Mouse (Mus musculus) heart, postnatal 0 days (tissue): ENCODE measurements around the gene Isg20. TPM values are rescaled to one million over a fixed set of nuclear protein-coding genes. Genes with fewer than 3 reads are reported as not detected.

ENCODE experiments used
- ATAC-seq: fragments of 200-750 bp; cut with Nextera tagmentation; 2 replicates; pipeline ENCODE4 v1.8.0; 2017; ENCODE audit warnings: low read depth, moderate number of reproducible peaks, moderate library complexity; ENCODE audit not compliant: insufficient read depth
- DNase-seq: peaks from one replicate; pipeline ENCODE4 v3.0.0-alpha.2; 2016; ENCODE audit warnings: low spot score
- H3K27ac ChIP-seq: fragments of 300-500 bp; sonication (generic); 2 replicates; pipeline ENCODE4 v1.5.1; 2014; ENCODE audit warnings: low read depth, mild to moderate bottlenecking
- H3K27me3 ChIP-seq: fragments of 300-500 bp; sonication (generic); 2 replicates; pipeline ENCODE4 v1.6.1; 2014; ENCODE audit warnings: low read length, mixed read lengths; ENCODE audit not compliant: control insufficient read depth, insufficient read depth
- H3K36me3 ChIP-seq: fragments of 300-500 bp; sonication (generic); replicated peaks from 2 replicates; pipeline ENCODE4 v1.6.1; 2014; ENCODE audit warnings: low read length, mixed read lengths; ENCODE audit not compliant: control insufficient read depth, insufficient read depth
- H3K4me1 ChIP-seq: fragments of 300-500 bp; sonication (generic); 2 replicates; pipeline ENCODE4 v1.6.1; 2014; ENCODE audit warnings: antibody characterized with exemption; ENCODE audit not compliant: control insufficient read depth, insufficient read depth
- H3K4me2 ChIP-seq: fragments of 300-500 bp; sonication (generic); 2 replicates; pipeline ENCODE4 v1.6.1; 2014; ENCODE audit warnings: low read depth, mild to moderate bottlenecking, low read length, moderate library complexity
- H3K4me3 ChIP-seq: fragments of 300-500 bp; sonication (generic); 2 replicates; pipeline ENCODE4 v1.5.1; 2014; ENCODE audit warnings: low read depth, low read length
- H3K9ac ChIP-seq: fragments of 300-500 bp; sonication (generic); replicated peaks from 2 replicates; pipeline ENCODE4 v1.6.1; 2014; ENCODE audit warnings: low read depth, low read length, mixed read lengths
- H3K9me3 ChIP-seq: fragments of 300-500 bp; sonication (generic); replicated peaks from 2 replicates; pipeline ENCODE4 v1.6.1; 2016; ENCODE audit warnings: low read length; ENCODE audit not compliant: control insufficient read depth
- CTCF ChIP-seq: IDR thresholded peaks from 2 replicates; pipeline ENCODE4 v1.5.1; 2016; ENCODE audit warnings: antibody characterized with exemption, control low read depth, low read depth
- EP300 ChIP-seq: IDR thresholded peaks from 2 replicates; pipeline ENCODE4 v1.6.1; 2016; ENCODE audit warnings: antibody characterized with exemption, low read depth
- WGBS: fragments of 180-500 bp; shearing (Covaris S2); extraction: QIAGEN DNeasy Blood & Tissue Kit; methylation state at CpG from one replicate; pipeline ENCODE4 v1.1.7; 2014; 5-methylcytosine and 5-hydroxymethylcytosine counted together
- polyA plus RNA-seq: library from polyadenylated mRNA; unstranded; fragments of >200 nt; fragmentation: Nextera tagmentation; extraction: Ambion mirVana; gene quantifications from 2 replicates; pipeline ENCODE4 v1.2.1, GENCODE M21; 2015
- total RNA-seq: library from RNA; depleted of rRNA; stranded (reverse); fragments of >200 nt; gene quantifications from 2 replicates; pipeline ENCODE4 v1.2.3, GENCODE M21; 2014; ENCODE audit warnings: low replicate concordance

Isg20 gene
- total and polyA plus RNA-seq, 2 experiments from 2014 or later, result 0.31 to 5.2 TPM

DNA sequence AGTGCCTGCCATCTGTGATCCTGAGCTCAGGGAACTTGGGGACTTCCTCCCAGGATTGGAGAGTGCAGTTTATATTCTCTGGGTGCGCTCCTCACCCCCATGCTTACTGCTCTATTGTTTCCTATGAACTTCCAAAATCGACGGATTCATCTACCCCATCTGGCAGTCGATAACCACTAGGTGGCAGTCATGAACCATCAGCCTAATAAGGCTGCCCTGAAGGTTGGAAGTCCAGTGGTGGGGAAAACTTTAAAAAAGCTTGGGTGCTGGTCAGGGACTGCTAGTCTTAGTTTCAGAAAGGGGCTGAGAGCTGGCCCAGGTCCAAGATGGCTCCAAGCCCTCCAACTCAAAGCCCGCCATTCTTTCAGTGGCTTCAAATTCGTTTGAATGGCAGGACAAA lies 11.1 kb downstream of the Isg20 start:
- TF ChIP-seq EP300 (no peak), CTCF (peak; percentile 98)

DNA sequence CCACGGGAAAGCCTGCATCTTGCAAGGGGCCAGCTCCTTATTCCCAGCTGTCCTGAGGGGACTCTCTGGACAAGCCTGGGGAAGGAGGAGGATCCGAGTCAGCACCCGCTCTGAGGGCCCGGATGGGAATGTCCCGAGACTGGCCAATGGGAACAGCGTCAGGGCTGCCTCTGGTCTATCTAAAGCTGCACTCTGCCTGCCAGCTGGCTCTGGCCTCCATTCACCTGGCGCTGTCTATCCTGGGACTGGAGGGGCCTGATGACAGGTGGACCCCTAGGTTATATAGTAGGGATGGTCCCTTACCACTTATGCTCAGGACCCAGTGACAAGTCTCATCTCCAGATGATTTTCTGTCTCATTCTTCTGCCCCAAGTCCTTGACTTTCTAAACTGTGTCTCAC lies 11.6 kb downstream of the Isg20 start:
- no peak overlapping the region for H3K9ac ChIP-seq
- H3K36me3 ChIP-seq, result no peaks in the 10 kb centered on the region
- H3K27ac ChIP-seq, result no peak overlapping the region
- TF ChIP-seq EP300 (no peak), CTCF (no peak)
- 50% methylated on average over 7 of the region's 7 CpGs for WGBS
- no peak overlapping the region for H3K4me2 ChIP-seq
- no peaks in the 10 kb centered on the region for H3K9me3 ChIP-seq
- ATAC-seq (no peak), DNase-seq (no peak)
- H3K4me1 ChIP-seq, result no peaks in the 10 kb centered on the region
- no peak overlapping the region for H3K4me3 ChIP-seq
- H3K27me3 ChIP-seq, result no peaks in the 10 kb centered on the region; the same call in 1 of the 2 replicates

More for the DNA sequence above, 11.1 kb downstream of the Isg20 start:
- ATAC-seq, result 0 out of 2 replicates have a peak, but pooled peaks have one; percentile 36
- no peak overlapping the region for H3K4me3 ChIP-seq
- no peak overlapping the region for H3K4me2 ChIP-seq
- no peak overlapping the region for H3K27ac ChIP-seq
- H3K36me3 ChIP-seq, result no peaks in the 10 kb centered on the region
- peak; percentile 74 for DNase-seq
- H3K9me3 ChIP-seq, result no peaks in the 10 kb centered on the region
- H3K9ac ChIP-seq, result no peak overlapping the region
- WGBS, result 11% methylated on average over 6 of the region's 6 CpGs
- no peaks in the 10 kb centered on the region; the same call in 1 of the 2 replicates for H3K27me3 ChIP-seq
- no peaks in the 10 kb centered on the region for H3K4me1 ChIP-seq

- ATAC-seq (no peak), DNase-seq (no peak)
- Histone ChIP-seq H3K36me3 (no peaks in the 10 kb centered on the region), H3K4me1 (no peaks in the 10 kb centered on the region), H3K9me3 (no peaks in the 10 kb centered on the region), H3K4me3 (no peak overlapping the region), H3K4me2 (no peak overlapping the region), H3K27me3 (no peaks in the 10 kb centered on the region; the same call in 1 of the 2 replicates), H3K27ac (no peak overlapping the region), H3K9ac (no peak overlapping the region)
- TF ChIP-seq EP300 (no peak), CTCF (no peak)
- WGBS, result 82% methylated on average over 7 of the region's 7 CpGs
Measured at GRCm38 (mm10) chr7:78925680-78926079, 12.5 kb downstream of the Isg20 start.

DNA sequence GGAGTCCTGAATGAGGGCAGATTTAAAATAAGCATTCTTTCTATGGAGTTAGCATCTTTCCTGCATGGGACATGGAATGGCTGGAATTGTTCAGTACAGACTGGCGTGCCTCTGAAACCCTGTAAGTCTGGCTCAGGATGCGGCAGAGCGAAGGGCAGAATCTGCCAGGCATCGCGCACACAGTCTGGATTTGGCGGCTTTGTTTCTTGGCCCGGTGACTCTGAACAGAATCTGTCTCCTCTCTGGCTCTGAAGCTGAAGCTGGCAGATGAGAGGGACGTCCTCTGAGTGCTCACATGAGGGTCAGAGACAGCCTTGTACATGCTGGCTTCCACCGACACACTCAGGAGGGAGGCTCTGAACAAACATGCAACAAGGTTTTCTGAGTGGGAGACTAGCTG lies 12.9 kb downstream of the Isg20 start:
- Histone ChIP-seq H3K36me3 (no peaks in the 10 kb centered on the region), H3K9ac (no peak overlapping the region), H3K4me3 (no peak overlapping the region), H3K9me3 (no peaks in the 10 kb centered on the region), H3K4me2 (no peak overlapping the region), H3K27ac (no peak overlapping the region), H3K4me1 (no peaks in the 10 kb centered on the region), H3K27me3 (no peaks in the 10 kb centered on the region; the same call in 1 of the 2 replicates)
- 70% methylated on average over 9 of the region's 9 CpGs for WGBS
- ATAC-seq, result no peak
- TF ChIP-seq CTCF (no peak), EP300 (no peak)
- no peak for DNase-seq

DNA sequence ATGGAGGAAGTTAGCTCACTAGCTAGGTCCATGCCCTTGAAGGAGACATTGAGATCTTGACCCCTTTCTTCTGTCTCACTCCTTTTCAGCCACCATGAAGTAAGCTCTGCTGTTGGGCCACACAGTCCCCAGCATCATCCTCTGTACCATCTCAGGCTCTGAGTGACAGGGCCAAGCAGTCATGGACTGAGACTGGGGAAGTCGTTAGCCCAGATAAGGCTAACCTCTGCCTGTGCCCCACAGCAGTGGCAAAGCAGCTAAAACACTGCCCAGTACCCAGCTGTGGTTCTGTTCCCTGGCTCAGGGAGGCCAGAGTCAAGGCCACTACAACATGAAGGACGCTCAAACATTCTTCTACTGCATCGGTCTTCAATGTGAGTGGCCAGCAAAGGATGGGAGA lies 14.0 kb downstream of the Isg20 start:
- ATAC-seq (no peak), DNase-seq (no peak)
- Histone ChIP-seq H3K9ac (no peak overlapping the region), H3K4me3 (no peak overlapping the region), H3K27me3 (no peaks in the 10 kb centered on the region; the same call in 1 of the 2 replicates), H3K36me3 (no peaks in the 10 kb centered on the region), H3K4me1 (no peaks in the 10 kb centered on the region), H3K9me3 (no peaks in the 10 kb centered on the region), H3K27ac (no peak overlapping the region), H3K4me2 (no peak overlapping the region)
- TF ChIP-seq CTCF, result no peak
- TF ChIP-seq EP300, result no peak
- WGBS, result 57% methylated on average over 3 of the region's 3 CpGs

DNA sequence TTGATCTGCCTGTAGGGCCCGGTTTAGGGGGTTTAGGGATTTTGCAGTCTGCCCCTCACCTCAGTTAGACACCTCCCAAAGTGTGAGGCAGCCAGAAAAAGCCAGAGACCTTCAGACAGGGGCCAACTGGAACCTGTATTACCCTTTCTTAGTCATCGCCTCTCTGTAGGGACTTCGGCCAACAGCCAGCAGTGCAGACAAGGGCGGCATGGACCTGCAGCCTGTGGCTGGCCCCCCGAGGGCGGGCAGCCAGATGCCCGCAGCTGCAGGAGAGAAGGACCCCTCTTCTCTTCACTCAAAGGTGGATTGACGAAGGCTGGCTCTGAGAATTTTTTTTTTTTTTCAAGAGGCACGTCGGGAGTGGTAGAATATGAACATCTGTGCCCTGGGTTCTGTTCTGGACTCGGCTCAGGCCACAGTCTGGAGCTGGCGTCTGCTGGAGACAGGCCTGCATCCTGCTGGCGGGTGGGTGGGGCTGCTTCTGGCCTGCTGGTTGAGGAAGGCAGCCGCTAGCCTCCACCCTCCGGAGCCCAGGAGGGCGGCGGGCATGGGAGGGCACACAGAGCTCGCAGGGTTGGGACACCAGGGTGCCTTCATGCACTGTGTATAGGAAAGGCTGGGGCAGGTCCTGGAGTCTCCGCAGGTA lies 25.9 kb downstream of the Isg20 start:
- TF ChIP-seq CTCF, result no peak
- TF ChIP-seq EP300, result no peak
- no peak overlapping the region for H3K27ac ChIP-seq
- DNase-seq, result no peak
- H3K9ac ChIP-seq, result no peak overlapping the region
- 51% methylated on average over 19 of the region's 19 CpGs for WGBS
- H3K27me3 ChIP-seq, result no peaks in the 10 kb centered on the region
- no peaks in the 10 kb centered on the region for H3K36me3 ChIP-seq
- no peaks in the 10 kb centered on the region for H3K9me3 ChIP-seq
- no peak overlapping the region for H3K4me3 ChIP-seq
- H3K4me2 ChIP-seq, result no peak overlapping the region
- ATAC-seq, result no peak
- no peaks in the 10 kb centered on the region for H3K4me1 ChIP-seq
